Mouse (Mus musculus) forebrain, embryonic 14.5 days (tissue): Measurements from ENCODE around the gene Hacd2. TPM values are rescaled to one million over a fixed set of nuclear protein-coding genes. Genes with fewer than 3 reads are reported as not detected.

Source experiments
- ATAC-seq: fragments of 200-750 bp; cut with Nextera tagmentation; 2 replicates; pipeline ENCODE4 v1.8.0; 2017; ENCODE audit warnings: mild to moderate bottlenecking, moderate library complexity
- DNase-seq: peaks from one replicate; pipeline ENCODE4 v3.0.0-alpha.2; 2015; ENCODE audit warnings: low spot score
- H3K27ac ChIP-seq: fragments of 300-500 bp; sonication (generic); 2 replicates; pipeline ENCODE4 v1.5.1; 2014; ENCODE audit warnings: low read depth, mild to moderate bottlenecking, control low read depth, low read length, moderate library complexity
- H3K27me3 ChIP-seq: fragments of 300-500 bp; sonication (generic); replicated peaks from 2 replicates; pipeline ENCODE4 v1.6.1; 2014; ENCODE audit warnings: low read length, control low read depth, mixed read lengths; ENCODE audit not compliant: control insufficient read depth, insufficient read depth
- H3K36me3 ChIP-seq: fragments of 300-500 bp; sonication (generic); 2 replicates; pipeline ENCODE4 v1.6.1; 2014; ENCODE audit warnings: low read length, control low read depth; ENCODE audit not compliant: control insufficient read depth, insufficient read depth
- H3K4me1 ChIP-seq: fragments of 300-500 bp; sonication (generic); 2 replicates; pipeline ENCODE4 v1.6.1; 2014; ENCODE audit warnings: antibody characterized with exemption, low read length, control low read depth; ENCODE audit not compliant: control insufficient read depth, insufficient read depth
- H3K4me2 ChIP-seq: fragments of 300-500 bp; sonication (generic); 2 replicates; pipeline ENCODE4 v1.6.1; 2014; ENCODE audit warnings: mild to moderate bottlenecking, control low read depth, low read length
- H3K4me3 ChIP-seq: fragments of 300-500 bp; sonication (generic); 2 replicates; pipeline ENCODE4 v1.5.1; 2014; ENCODE audit warnings: low read depth, low read length, control low read depth
- H3K9ac ChIP-seq: fragments of 300-500 bp; sonication (generic); 2 replicates; pipeline ENCODE4 v1.6.1; 2014; ENCODE audit warnings: mild to moderate bottlenecking, low read length, control low read depth, moderate library complexity
- H3K9me3 ChIP-seq: fragments of 300-500 bp; sonication (generic); replicated peaks from 2 replicates; pipeline ENCODE4 v1.6.1; 2016; ENCODE audit warnings: low read length, control low read depth, mixed read lengths; ENCODE audit not compliant: control insufficient read depth
- whole genome bisulfite sequencing: fragments of 180-500 bp; shearing (Covaris S2); extraction: QIAGEN DNeasy Blood & Tissue Kit; methylation state at CpG from one replicate; pipeline ENCODE4 v1.1.7; 2014; 5-methylcytosine and 5-hydroxymethylcytosine counted together
- polyA plus RNA-seq: library from polyadenylated mRNA; unstranded; fragments of >200 nt; fragmentation: Nextera tagmentation; extraction: Ambion mirVana; gene quantifications from 2 replicates; pipeline ENCODE4 v1.2.1, GENCODE M21; 2014

Gene Hacd2
- polyA plus RNA-seq, 1 experiment from 2014 or later: 32.1 TPM

GRCm38 (mm10) chr16:35154641-35155390 is 132.6 kb downstream of the Hacd2 start, which contains the start of gene Adcy5:
Gene Adcy5, plus strand, starts transcription at chr16:35154877.
- Histone ChIP-seq H3K4me3 (peak within 1 kb of the TSS; percentile 80), H3K4me2 (peak within 1 kb of the TSS; percentile 90), H3K9ac (peak within 1 kb of the TSS; percentile 84), H3K36me3 (no peaks in the 10 kb centered on the region), H3K9me3 (no peaks in the 10 kb centered on the region), H3K27ac (peak within 1 kb of the TSS; percentile 84), H3K27me3 (peaks cover 39% of the 10 kb centered on the region), H3K4me1 (peaks cover 20% of the 10 kb centered on the region)
- WGBS: under 1% methylated on average over 50 of the region's 104 CpGs
- ATAC-seq: peak; percentile 77
- DNase-seq: peak; percentile 58

GRCm38 (mm10) chr16:35155391-35156305 is 133.4 kb downstream of the Hacd2 start:
- Histone ChIP-seq H3K27ac (peak overlapping the region; percentile 84), H3K9ac (peak overlapping the region; percentile 84), H3K4me2 (peak overlapping the region; percentile 90), H3K9me3 (no peaks in the 10 kb centered on the region), H3K4me1 (peaks cover 27% of the 10 kb centered on the region), H3K4me3 (peak overlapping the region; percentile 80), H3K36me3 (no peaks in the 10 kb centered on the region), H3K27me3 (peaks cover 39% of the 10 kb centered on the region)
- ATAC-seq: peak; percentile 11
- WGBS: under 1% methylated on average over 67 of the region's 87 CpGs
- DNase-seq: no peak

- H3K27me3 ChIP-seq: peaks cover 39% of the 10 kb centered on the region
- H3K36me3 ChIP-seq: no peaks in the 10 kb centered on the region
- no peaks in the 10 kb centered on the region for H3K9me3 ChIP-seq
- H3K4me2 ChIP-seq: peak overlapping the region; percentile 90
- peak overlapping the region; percentile 80 for H3K4me3 ChIP-seq
- H3K4me1 ChIP-seq: peaks cover 34% of the 10 kb centered on the region
- H3K9ac ChIP-seq: peak overlapping the region; percentile 84
- no peak overlapping the region for H3K27ac ChIP-seq
- WGBS: 3% methylated on average over 43 of the region's 48 CpGs
- DNase-seq (peak; percentile 39), ATAC-seq (no peak)
These were observed 134.1 kb downstream of the Hacd2 start for GRCm38 (mm10) chr16:35156306-35156695.

- Histone ChIP-seq H3K9ac (0 out of 2 replicates have a peak overlapping the region, but pooled peaks have one; percentile 8), H3K4me3 (peak overlapping the region; percentile 80), H3K9me3 (no peaks in the 10 kb centered on the region), H3K27ac (no peak overlapping the region), H3K4me1 (peaks cover 34% of the 10 kb centered on the region), H3K36me3 (no peaks in the 10 kb centered on the region), H3K4me2 (peak overlapping the region; percentile 90), H3K27me3 (peaks cover 34% of the 10 kb centered on the region)
- no peak for ATAC-seq
- 77% methylated on average over 21 of the region's 21 CpGs for WGBS
- DNase-seq: no peak
These were observed 134.6 kb downstream of the Hacd2 start for GRCm38 (mm10) chr16:35156832-35157231.

Other genes with a start within 250 kb of the Hacd2 start
- 4.4 and 5.4 TPM in 2 replicates for gene Adcy5, start 132.4 kb downstream of the Hacd2 start, polyA plus RNA-seq